Mouse (Mus musculus) embryo, embryonic 11 days (tissue): ENCODE data around the gene Rbm44.

ENCODE experiments used
- DNase-seq: peaks from one replicate; pipeline ENCODE4 v3.0.0-alpha.2; 2015

Rbm44 gene

DNA sequence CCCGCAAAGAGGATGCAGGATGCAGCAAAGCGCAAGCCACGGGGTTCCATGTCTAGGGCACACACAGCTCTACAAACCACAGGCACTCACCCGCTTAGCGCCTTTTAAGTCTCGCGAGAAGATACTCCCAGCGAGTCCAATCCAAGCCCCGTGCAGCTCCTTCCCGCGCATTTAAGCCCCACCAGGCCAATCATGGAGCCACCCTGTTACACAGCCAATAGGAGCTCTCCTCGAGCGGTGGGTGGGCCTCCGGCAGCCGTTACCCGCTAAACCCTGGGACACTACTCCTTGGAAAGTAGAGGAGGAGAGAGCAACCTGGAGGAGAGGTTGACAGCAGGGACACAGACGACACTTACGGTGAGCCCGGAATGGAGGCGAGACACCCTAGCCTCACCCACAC lies at the start of gene Rbm44:
TSS of gene Rbm44 (plus strand) at position 277 of the 400 bp plus-strand sequence.
- peak; percentile 25 for DNase-seq

DNA sequence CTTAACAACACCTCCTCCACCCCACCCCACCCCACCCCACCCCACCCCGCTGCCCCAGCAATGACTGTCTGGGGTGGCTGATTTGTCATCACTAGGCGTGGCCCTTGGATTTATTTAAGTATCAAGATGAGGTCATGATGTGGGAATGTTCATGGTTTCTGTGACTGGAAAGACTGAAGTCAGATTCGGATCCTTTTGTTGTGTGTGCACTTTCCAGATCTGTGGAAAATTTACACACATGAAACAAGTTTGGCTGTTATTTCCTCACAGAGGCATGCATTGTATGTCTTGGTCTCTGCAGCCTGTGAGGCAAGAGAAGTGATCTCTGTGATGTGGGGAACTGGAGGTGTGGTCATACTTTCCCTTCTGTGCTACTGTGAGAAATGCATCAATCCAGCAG lies 49.6 kb upstream of the Rbm44 start:
- DNase-seq = no peak

DNA sequence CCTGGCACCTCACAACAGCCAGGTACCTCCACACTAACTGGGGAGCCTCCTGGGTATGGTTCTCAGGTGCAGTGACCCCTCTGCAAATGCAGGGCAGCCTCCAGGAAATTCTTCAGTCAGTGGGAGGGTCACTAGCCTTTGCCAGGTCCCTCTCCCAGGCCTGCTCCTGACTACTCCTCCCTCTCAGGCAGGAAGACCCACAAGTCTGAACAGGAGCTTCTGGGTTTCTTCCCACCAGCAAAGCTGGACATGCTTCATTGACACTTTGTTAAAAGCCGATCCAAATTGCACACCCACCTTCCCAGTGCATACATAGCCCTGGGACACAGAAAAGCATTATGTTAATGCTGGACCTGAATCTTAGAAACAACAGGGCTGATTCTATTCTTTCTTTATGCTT lies 49.0 kb upstream of the Rbm44 start:
- no peak for DNase-seq

DNA sequence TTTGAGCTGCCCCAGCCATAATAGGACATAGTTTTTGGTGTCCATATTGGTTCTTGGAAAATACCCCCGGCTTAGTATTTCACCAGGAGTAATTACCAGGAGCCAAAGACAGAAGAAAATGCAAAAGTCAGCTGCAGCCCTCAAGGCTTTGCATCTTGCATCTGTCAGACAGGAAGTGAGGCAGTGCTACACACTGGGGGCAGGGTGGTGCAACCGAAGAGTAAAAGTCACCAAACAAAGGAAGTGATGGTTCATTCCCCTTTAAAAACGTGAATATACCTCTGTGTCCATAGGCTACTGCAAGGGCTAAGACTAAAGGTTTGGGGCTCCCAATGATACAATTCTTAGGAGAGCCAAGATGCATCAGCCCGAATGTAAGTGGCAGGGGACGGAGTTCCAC lies 48.4 kb upstream of the Rbm44 start:
- no peak for DNase-seq

DNA sequence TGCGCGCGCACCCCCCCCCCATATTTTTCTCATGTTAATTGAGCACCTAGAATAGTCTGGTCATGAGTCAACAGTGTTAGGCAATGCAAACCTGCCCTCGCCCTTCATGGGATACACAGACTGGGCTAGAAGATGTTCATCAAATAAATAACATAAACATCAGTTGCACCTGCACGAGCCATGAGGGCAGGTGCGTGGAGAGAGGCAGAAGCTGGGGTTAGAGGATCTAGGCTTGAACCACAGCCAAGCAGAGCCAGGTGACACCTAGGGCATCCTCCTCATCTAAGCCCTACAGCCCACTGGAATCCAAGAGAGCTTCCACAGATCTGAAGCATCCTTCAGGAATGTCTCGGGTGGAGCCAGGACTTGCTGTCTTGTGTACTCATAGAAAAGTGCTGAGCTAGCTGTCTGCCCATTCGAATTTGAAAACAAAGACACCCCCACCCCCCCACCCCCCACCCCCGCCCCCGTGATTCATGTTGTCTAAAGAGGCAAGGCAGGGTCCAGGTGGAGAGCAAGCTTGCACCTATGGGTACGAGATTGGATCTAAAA lies 47.5 kb upstream of the Rbm44 start:
- DNase-seq = no peak

DNA sequence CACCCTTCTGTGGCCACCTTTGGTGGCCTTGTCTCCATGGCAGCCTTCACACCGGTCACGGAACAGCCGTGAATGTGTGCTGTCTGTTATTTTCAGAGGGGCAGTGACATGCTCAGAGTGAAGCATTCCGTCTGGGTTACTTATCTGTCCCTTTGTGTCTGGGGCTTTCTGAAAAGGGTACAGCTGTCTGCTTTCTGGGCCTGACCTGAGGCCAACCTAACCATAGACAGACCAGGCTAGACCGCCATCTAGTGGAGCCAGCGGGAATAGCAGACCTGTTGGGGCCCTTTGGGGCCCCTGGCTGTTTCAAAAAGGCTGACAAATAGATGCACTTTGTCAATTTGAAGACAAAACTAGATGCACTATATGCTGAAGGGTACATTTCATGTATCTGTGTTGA lies 46.0 kb upstream of the Rbm44 start:
- DNase-seq = peak; percentile 77

DNA sequence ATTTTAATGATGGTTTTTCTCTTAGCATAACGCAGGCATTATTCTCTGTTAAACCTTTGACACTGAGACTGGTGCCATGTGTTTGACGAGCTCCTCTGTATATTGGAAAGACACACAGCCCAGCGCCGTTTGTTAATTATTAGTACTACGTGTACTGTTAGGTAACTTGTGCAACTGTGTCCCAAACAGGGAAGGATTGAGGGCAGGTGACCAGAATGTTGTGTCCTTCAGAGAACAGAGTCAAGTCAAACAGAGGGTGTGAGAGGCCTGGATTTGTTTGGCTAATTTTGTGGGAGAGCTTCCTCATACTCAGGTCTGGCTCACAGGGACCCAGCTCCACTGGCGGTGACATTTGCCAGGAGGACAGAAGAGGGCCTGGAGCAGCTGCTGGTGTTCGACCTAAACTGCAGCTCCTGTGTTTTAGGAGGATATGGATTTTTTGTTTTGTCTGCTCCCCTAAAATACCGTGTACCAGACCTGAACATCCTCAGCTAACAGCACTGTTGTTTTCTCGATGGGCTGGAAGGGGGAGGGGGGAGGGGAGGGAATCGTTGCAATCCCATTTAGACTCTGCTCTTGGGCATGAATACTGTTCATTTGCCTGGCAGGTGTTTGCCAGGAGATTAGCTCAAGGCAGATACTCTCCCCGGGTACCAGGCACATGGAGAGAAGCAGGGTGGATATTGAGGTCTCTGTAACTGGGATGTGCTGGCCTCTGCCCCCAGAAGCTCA lies 43.0 kb upstream of the Rbm44 start:
- DNase-seq = no peak

DNA sequence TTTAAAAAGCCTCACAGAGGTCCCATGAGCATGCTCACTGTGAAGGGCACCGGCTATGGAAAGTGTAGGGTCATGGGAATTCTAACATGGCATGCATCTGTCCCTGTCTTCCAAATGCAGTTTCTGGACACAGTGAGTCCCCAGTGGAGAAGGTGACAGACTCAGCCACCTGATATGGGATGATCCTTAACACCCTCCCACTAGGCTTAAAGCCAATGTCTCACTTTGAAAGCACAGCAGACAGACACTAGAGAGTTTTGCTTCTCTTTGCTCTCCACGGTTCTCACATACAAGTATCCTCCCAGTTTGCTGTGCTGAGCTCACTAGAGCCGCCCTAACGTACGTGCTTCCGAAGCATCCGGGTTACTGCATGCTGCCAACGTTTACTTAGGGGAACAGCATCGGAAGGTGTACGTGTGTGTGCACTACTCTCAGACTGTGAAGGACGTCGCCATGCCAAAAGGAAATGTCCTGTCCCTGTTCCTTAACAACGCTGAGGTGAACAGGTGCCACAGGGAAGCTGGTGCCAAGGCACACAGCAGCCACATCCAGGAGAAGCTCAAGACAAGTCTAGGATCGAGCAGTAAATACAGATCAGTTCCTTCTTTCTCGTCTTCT lies 41.4 kb upstream of the Rbm44 start:
- no peak for DNase-seq

DNA sequence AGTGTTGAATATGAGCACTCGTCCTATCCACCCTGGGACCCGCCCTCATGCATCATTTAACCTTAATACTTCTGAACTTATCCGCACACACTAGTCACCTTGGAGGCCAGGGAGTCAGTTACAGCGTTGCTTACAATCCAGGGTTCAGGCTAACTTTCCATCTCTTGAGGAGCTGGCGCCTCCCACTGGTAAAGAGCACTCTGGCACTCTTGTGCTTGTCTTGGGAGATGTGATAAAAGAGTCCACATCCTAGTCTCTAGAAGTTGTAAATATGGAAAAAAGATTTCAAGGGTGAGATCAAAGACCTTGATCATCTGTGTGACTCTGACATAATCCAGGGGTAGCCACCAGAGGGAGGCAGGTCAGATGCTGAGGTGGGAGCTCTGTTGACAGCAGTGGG lies 37.3 kb upstream of the Rbm44 start:
- no peak for DNase-seq

DNA sequence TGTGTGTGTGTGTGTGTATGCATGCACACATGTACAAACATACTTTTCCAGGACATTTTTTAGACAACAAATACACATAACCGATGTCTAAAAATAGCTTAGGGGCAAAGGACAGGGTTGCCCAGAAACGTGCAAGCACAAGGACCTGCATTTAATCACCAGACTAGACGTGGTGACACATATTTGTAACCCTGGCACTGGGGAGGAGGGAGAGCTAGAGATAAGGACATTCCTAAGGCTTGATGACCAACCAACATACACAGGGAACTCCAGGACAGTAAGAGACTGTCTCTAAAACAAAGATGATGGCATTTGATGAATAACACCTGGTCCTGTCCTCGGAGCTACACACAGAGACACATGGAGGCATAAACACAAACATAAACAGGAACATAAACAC lies 35.6 kb upstream of the Rbm44 start:
- DNase-seq = no peak

DNA sequence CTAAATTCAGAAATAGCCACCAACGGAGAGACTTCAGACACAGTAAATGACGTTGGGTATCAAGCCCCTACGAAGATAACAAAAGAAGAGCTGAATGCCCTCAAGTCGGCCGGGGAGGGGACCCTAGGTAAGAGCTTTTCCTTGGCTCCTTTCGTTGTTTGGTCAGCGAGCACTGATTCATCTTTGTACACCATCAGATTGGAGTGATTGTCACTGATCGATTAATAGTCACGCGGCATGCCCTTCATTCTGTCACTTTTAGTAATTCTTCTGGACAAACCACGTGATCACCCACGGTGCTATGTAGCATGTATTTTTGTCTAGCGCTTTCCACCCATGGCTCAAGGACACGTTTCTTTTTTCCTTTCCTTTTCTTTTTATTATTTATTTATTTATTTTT lies 32.7 kb upstream of the Rbm44 start:
- no peak for DNase-seq

DNA sequence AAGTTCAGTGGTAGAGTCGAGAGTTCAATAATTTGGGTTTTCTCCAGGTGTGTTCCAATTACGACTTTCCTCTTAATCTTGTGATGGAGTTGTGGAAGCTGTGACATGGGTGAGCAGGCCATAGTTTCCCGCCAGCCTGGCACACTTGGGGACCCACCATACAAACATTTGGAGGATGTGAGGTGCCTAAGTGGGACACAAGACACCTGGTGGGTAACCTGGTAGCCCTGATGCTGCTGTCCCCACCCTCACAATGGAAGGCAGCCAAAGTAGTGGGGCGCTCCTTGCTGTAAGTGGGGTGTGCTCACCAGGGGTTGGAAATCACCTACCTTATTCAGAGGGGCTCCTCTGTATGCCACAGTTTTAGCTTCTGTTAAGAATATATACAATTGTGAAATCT lies 32.3 kb upstream of the Rbm44 start:
- no peak for DNase-seq

DNA sequence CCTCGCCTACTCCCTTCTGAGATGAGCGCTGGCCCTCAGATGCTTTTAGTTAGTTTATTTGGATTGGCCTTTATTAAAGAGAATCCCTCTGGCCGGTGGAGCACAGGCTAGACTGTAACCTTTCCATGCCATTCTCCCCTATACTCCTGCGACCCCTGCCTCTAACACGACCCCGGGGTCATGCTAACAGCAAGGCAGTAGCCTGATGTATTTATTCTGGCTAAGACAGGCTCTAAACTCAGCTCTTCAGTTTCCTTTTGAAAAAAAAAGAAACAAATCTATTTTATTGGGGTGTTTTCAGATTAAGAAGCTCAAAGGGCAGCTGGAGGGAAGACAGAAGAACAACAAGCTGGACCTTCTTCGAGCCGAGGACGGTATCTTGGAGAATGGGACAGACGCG lies 22.8 kb upstream of the Rbm44 start:
- no peak for DNase-seq

DNA sequence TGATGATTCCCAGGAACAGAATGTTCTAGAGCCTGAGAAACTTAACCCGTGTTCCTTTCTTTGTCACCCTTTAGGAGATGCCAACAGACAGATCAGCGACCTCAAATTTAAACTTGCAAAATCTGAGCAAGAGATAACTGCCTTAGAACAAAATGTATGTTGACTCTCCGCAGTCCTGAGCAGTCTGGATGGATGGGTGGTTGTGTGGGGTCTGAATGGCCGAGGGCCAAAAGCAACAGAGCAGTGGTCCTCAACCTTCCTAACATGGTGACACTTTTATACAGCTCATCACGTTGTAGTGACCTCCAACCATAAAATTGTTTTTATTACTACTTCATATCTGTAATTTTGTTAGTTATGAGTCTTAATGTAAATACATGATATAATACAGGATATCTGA lies 21.9 kb upstream of the Rbm44 start:
- DNase-seq = no peak

DNA sequence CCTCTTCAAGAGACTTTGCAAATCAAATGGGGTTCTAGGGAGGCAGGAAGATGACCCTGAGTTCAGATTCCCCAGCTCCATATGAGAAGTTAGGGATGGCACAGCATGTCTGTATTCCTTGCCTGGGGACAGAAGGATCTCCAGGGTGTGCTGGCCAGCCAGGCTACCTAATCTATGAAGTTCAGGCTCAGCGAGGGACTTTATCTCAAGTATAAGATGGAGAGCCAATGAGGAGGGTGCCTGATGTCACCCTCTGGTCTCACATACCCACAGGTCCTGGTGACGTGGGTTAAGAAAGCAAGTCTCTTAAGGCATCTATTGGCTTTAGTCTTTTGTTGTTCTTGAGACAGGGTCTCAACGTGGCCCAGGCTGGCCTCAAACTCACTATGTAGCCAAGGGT lies 21.4 kb upstream of the Rbm44 start:
- DNase-seq = no peak

DNA sequence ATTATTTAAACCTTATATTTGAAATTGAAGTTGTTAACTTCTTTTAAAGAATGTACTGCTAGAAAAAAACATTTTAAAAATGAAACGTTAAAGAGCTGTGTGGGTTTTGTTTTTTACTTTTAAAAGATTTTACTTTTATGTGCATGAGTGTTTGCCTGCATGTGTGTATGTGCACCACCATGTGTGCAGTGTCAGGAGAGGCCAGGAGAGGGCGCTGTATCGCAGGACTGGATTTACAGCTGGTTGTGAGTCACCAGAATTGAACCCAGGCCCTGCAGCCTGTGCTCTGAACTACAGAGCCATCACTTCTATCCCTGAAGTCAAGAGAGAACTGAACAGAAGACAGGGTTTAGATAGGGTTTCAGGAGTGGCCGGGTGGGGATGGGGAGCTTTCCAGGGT lies 16.0 kb upstream of the Rbm44 start:
- DNase-seq = no peak

DNA sequence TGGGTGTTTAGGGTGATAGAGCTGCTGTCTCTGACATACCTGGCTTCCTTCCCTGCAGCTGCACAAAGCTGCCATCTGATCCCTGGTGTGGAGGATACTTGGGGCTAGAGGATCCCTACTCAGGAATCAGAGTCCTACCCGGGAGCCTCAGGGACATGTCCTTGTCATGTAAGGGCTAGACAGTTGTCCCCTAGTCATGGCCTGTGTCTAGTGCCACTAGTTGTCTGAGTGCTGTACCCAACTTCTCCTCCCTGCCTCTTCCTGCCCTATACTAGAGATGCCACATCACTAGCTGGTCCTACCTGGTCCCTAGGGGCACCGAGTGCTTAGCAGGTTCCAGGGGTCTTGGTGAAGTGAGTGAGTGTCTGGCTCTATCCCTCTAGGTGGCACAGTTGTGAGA lies 7.9 kb upstream of the Rbm44 start:
- no peak for DNase-seq

DNA sequence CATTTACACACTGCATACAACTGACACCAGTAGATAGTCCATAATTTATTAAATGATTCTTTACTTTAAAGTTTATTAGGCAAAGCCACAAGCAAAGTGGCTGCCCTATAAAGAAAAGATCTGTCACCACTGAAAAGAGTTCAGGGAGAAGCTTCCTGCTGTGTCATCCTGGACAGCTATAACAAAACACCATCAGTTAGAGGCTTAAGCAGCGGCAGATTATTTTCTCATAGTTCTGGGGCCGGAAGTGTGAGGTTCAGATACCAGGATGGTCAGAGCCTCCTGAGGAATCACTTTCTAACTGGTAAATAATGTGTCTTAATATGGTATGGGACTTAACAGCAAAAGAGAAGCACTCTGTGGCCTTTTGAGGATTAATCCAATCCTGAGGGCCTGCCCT lies 6.6 kb downstream of the Rbm44 start:
- DNase-seq = no peak

DNA sequence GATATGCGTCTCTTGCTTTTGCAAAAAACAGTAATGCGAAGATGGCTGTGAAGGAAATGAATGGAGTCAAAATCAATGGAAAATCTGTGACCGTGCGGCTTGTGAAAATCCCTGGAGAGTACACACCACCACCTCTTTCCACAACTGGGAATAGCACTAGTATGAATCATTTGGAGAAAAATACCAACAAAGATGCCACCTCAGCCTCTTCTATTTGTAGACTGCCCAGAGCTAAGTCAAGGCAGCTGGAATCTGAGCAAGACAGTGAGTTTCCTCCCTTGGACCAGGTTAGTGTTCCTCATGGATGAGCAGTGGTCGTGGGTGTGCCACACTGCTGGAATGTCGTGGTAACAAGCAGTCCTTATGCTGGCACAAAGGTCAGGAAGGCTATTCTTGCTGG lies 21.9 kb downstream of the Rbm44 start:
- DNase-seq = no peak

DNA sequence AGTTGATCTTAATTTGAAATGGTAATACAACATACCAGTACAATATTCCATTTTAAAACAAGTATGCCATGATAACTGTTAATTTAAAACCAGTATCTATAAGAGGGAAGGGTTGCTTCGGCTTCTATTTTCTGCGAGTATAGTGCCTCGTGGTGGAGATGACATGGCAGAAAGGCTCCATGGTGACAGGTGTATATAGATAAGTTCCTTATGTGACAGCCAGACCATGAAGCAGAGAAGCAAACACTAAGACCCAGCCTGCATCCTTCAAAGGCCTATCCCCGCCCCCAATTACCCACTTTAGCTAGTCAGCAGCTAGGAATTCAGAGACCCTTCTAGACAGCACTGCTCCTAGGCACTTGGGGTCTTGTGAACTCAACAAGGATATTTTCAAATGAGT lies 24.3 kb downstream of the Rbm44 start:
- DNase-seq = no peak

DNA sequence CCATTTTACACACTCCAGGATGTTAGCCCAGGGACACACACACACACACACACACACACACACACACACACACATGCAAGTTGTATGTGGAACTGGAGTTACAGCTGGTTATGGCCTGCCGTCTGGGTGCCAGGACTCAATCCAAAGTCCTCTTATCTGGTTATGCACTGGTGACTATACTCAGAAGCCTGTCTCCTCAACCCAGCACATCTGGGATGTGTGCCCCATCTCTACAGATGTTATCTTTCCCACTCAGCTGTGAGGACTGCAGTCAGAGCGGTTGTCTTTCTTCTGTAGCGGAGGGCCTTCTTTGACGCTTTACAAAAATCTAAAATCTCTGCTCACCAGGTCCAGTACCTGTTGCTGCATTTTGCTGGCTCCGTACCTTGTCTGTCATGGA lies 29.9 kb downstream of the Rbm44 start:
- DNase-seq = no peak

DNA sequence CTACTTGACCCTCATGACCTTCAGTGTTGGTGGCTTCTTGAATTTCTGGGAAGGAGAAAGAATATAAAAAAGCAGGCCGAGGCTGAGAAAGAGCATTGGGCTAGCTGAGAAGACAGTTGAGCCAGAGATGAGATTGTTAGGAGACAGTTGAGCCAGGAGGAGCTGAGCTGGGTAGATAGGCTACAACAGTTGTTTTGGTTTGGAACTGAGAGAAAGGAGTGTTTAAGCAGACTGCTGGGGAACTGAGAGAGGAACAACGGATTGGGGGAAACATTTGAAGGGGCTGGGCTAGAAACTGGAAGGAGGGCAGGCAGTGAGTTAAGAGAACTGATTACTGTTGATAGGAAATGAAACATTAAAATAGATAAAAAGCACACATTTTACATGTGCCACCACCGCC lies 31.1 kb downstream of the Rbm44 start:
- no peak for DNase-seq

DNA sequence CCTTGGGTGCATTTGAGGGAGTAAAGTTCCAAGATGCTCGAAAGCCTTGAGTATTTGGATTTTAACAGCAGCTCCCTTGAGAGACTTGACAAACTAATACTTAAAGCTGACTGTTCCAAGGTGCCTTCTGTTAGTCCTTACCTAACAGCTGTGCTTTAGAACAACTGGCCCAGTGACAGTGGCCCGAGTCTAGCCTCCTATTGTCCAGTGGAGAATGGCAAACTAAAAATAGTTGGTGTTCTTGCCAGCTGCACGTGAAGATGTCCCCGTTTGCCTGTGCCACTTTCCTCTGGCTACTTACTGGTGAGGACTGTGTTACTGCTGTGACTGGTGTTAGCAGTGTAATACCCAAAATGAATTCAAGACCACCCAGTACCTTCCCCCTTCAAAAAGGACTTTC lies 32.0 kb downstream of the Rbm44 start:
- no peak for DNase-seq

DNA sequence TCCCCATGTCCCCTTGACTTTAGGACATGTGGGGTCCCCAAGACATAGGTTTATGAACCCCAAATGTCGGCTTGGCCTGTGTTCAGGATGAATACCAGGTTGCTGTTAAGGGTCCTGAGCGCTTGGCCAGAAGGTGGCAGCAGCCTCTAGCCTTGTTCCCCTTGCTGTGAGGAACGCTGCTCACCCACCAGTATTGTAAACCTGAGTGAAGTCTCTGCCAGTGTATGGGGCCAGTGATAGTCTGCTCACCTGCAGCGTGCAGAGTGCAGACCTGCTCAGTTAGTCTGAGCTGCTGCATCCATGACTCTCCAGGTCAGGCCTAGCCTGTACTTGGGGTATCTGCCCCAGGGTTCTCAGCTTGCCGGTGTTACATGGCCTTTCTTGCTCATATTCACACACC lies 34.2 kb downstream of the Rbm44 start:
- peak; percentile 68 for DNase-seq
